Mouse (Mus musculus) ovary, postnatal 36 days (tissue): Measurements from ENCODE around the gene Lima1.
"Not testable (repeated sequence)": the region's sequence is repeated elsewhere in the genome, so short reads cannot be mapped to it uniquely, and the experiment has no call there.

Experiments used
- DNase-seq: peaks from one replicate; pipeline ENCODE4 v3.0.0; 2022; ENCODE audit warnings: low spot score, mixed read lengths

Gene Lima1

DNA sequence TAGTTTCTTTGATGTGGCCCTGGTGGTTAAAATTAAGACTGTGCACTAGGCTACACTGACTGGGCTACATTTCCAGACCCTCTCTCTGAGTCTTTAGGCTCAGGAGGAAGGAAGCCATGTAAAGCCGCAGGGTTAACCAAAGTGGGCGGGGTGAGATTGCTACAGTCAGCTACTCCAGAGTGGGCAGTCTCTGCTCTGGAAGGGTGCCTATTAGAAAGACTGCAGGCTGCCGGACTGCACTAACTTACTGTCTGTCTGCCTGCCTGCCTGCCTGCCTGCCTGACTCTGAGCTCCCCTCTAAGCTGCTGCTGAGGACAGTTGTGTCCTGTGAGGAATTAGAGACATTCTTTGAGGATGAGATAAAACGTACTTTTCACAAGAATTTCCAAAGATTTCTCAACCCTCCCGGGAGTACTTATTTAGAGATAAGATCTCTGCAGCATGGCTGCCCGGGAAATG is 72.0 kb downstream of the Lima1 start:
- DNase-seq, result no peak

DNA sequence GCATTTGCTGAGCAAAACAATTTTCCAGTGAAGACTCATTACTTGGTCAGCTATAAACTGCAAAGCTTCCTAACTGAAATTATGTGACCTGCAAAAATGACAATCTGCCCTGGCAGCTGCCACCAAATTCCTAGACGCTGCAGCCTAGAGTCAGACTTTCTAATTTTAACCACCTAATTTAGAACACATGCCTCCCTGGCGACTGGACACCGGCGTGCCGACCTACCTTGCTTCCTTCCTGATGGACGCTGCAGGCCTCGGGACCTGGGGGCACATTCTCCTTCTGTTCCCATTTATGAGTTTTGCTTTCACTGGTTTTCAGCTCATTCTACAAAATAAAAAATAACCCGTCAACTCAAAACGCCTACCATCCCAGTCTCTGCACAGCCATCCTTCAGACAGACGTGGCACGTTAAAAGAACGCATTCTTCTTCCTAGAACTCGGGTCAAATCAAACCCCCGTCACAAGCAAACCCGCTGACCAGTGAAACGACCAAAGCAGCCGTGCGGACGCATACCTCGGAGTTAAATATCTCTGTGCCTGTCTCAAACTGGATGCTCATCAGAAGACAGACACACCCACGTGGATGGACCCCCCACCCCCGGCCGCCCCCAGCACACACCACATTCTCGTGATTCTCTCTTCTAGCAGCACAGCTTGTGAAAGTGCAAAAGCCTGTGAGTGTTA is 73.2 kb downstream of the Lima1 start:
- no peak for DNase-seq

DNA sequence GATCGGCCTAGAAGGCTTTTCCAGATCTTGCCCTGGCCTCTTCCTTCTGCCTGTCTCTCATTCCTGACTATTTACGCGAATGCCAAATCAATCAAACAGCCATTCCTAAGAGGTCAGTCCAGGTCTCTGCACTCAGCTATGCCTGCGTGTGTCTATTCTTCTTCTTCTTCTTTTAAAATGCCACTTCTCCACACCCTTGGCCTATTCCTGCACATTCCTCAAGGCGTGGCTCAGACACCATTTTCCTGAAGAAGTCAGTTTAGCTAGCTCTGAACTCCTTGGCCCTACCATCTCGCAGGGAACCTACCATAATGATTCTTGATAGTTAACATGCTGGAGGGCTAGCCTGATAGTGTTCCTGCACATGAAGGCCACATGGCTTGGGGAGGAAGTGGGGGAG is 75.5 kb downstream of the Lima1 start:
- DNase-seq, result no peak

DNA sequence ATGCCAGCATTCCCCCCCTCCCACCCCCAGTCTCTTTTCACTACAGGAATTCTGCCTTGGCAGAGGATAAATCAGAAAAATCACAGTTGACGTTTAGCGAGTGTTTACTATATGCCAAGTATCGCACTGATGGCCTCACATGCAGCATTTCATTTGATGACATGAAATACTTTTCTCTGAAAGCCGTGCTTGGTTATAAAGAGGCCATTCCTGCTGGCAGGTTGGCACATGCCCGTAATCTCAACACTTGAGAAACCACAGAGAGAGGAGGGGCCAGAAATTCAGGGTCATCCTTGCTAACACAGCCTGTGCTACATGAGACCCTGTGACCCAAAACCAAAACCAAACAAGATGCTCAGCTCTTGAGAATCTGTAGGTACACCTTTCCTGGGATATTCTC is 77.4 kb downstream of the Lima1 start:
- DNase-seq, result no peak

DNA sequence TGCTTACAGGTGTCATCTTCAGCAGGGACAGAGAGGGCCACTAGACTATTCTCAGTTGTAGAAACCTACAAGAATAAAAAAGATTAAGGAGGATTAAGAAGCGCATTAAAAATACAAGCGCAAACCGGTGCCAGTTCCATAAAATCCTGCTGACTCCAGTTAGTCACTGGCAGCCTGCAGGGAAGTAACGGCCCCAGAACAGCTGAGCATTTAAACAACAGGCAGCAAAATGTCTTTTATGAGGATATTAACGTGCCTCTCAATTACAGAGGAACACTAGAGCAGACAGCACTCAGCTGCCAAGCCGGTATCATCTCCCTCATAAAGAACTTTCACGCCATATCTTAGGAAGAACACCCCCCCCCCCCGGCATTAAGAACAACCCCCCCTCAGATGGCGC is 78.5 kb downstream of the Lima1 start:
- DNase-seq, result no peak

DNA sequence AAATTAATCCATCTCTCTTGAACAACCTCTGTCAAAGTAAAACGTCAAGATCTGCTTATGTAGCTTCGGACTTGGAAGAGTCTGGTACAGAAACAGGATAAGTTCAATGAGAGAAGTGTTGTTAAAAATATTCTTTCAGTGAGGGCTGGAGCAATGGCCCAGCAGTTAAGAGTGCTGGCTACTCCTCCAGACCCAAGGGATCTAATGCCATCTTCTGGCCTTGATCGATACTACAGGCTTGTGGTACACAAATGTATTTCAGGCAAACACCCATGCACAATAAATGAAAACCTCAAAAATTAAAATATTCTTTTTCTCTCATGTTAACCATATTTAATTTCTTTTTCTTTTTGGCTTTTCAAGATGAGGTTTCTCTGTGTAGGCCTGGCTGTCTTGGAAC is 79.2 kb downstream of the Lima1 start:
- no peak for DNase-seq

DNA sequence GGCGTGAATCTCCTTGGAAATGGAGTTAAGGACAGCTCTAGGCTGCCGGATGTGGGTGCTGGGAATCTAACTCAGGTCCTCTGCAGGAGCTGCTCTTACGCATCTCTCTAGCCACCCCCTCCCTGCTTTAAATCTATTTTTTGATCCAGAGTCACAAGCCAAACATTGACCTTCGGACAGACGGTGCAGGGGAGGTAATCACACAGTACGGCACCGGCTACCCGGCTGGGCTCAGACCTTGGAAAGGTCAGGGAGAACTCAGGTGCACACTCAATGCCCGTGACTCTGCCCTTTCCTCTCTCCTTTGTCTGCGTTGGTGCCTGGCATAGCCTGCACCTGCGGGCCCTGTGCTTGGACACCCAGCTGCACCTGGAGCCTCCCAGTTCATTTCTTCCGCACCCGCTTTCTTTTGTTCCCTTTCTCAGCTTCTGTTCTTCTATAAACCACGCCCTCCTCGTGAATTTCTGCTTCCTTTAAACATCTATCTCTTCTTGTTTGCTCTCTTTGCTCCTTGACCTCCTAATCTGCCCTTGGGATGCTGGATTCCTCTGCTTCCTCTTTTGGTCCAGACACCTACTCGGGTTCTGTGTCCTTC is 82.9 kb downstream of the Lima1 start:
- DNase-seq, result no peak

DNA sequence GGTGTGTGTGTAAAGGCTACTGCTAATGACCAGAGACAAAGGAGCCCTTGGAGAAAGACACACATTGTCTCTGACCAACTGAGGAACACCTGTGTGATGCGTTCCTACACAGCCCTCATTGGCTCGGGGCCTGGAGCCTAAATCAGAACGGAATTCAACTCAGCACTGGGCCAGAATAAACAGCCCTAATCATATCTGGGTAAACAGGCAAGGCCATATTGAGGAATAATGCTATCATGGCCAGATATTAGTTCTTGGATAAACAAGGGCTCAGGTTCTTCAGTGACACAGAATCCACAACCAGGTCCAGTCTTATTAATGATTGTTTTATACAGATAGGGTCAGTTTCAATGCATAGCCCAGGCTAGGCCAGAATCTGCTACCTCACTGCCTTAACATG is 84.3 kb downstream of the Lima1 start:
- no peak for DNase-seq

DNA sequence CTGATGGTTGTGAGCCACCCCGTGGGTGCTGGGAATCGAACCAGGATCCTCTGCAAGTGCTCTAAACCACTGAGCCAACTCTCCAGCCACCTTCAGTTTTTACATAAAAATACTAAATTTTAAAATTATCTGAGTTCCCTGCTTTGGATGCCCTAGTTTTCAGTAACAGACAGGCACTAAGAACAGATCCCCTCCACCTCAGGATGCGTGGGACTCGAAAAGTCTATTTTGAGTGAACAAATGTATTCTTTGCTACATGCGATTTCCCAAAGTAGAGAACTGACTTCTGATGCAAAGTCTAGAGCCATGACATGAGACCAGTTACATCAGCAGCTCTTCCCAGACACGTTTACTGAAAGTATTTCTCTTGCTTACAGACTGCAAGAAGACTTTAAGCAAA is 84.8 kb downstream of the Lima1 start:
- DNase-seq, result no peak

DNA sequence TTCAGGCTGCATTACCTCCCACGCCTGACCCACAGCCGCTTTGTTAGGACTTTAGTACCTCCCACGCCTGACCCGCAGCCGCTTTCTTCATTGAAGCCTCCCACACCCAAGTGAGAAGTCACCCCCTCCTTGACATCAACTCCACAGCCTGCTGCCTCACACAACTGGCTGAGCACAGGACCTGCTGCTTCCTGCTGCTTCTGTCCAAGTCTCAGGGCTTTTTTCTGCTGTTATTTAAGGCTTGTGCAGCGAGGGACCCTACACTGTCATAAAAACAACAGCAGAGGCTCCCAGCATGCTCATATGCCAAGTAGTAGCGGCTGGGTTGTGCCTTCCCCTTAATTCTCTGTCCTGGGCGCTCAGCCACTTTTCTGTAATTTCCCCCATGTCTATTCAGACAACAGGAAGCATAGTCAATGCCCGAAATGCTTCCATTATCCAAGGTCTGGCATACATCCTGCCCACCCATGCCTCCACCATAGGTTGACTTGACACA is 87.6 kb downstream of the Lima1 start:
- DNase-seq, result peak; percentile 43

DNA sequence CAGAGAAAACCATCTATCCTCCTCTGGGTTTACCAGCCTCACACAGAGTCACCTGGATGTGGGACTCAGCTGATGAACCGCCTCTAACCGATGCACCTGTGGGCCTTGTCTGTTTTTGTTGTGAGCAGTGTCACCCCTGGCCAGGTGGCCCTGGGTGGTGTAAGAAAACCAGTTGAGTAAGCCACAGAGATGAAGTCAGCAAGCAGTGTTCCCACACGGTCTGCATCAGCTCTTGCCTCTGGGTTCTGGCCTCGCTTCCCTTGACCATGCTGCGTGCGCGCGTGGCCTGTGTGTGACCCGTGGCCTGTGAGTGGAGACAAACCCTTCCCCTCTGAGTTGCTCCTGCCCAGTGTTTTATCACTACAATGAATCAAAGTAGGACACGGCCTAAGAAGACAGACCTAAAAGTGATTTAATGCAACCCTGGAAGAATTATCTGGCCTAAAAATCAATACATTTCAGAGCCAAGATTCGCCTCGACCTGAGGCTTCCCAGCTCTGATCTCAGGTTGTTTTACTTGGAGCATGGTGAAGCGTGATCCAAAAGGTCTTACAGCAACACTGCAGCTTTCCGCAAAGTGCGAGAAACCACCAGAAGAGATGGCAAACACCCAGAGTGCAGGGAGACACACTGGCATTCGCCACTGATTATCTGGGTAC is 96.5 kb downstream of the Lima1 start:
- no peak for DNase-seq

DNA sequence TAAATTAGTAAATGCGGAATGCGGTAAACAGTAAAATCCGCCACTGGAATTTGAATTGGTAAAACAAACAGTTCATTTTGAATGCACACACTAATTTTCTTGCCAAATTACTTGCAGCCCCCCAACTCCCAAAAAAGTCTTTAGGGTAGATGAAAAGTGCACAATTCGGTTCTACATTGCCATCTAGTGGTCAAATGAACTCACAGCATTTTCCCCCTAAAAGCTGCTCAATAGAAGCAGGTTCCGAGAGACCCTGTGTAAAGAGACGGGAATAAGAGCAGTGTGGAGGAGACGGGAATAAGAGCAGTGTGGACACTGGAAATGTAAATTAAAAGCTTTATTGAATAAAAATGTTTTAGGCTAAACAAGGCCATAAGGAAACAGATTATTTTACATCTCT is 97.1 kb downstream of the Lima1 start:
- DNase-seq, result no peak

DNA sequence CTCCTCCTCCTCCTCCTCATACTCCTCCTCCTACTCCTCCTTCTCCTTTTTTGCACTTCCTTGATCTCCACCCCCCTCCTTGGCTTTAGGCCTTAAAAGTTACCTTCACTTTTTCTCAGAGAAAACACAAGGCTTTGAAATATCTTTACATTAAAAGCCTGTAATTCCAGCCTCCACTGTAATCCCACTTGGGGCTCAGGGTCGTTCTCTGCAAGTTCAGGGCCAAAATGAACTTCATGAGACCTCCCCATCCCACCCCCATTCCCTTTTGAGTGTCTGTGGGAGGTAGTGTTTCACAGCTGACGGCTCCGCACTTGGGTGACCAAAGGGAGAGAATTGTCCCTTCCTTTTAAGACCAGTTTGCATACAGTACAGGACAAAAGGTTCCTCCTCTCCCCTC is 102.3 kb downstream of the Lima1 start:
- no peak for DNase-seq

DNA sequence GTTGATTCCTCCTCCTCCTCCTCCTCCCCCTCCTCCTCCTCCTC is 102.6 kb downstream of the Lima1 start, which contains the start of gene Cers5:
Gene Cers5 (minus strand): TSS at position 5 of the 44 bp plus-strand sequence.
- not testable (repeated sequence) for DNase-seq

DNA sequence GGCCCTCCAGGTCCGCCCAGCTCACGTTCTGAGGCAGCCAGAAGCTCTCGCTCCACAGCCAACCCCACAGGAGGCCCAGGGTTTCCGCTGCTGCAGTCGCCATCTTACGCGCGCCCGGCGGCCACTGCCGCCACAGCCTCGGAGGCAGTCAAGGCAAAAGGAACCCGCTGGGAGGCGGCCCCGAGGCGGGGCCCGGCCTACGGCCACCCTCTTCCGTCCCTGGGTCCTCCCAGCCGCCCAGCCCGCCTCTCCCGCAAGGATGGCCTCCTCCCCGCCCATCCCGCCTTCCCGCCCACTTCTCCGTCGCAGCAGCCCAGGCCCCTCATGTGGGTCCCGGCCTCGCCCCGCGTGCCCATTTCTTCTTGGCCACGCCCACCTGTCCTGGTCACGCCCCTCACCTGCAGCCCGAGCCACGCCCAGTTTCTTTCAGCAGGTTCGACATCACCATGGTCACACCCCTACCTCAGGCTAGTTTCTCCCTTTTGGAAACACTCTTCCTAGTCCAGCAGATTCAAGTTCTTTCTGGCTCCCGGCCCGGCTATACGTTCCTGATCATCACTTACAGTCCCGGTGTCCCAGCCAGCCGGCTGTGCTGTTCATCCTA is 102.9 kb downstream of the Lima1 start:
- peak; percentile 93 for DNase-seq

DNA sequence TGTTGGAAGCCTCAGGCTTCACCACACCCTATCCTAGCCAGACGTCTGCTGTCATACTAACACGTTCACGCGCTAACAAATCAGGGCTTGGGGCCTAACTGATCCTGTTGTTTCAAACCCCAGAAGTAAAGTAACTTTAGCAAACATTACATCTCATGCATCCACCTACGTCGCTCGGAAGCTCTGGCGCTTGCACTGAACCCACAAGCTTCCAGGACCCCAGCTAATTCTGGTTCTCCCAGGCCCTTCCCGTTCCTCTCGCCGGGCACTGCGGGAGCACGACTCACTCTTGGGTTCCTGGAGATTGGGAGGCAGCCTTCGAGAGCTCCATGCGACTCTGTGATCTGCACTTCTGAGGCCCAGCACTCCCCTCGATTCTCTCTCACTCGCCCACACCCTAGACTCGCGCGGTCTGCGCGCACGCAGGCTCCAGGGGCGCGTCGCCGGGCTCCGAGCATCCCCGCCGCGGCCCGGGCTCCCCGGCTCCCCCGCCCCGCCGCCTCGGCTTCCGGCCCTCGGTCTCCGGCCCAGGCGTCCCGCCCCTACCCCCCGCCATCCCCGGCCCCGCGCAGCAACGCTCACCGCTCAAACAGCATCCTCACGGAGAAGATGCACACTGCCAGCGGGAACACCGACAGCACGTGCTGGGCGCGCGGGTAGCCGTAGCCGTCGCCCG is 103.5 kb downstream of the Lima1 start:
- DNase-seq, result no peak

DNA sequence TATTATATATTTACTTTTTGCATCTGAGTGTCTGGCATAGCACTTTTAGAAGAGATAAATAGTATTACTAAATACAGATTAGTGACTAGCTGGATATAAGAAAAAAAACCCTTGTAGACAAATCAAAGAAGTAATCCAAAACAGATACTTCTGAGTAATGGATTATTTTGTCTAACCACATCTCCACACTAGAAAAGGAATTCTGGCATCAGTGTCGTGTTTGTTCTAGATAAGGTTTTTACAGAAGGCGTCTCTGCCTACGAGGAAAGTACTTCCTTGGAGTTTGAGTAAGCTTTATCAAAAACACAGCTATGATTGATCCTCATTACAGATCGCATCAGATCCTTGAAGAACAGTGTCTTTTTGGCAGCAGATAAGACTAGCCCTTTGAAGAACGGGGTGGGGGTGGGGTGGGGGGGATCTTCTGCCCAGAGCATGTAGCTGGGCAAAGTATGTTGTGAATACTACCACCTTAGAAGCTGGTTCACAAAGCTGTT is 104.2 kb downstream of the Lima1 start:
- no peak for DNase-seq

DNA sequence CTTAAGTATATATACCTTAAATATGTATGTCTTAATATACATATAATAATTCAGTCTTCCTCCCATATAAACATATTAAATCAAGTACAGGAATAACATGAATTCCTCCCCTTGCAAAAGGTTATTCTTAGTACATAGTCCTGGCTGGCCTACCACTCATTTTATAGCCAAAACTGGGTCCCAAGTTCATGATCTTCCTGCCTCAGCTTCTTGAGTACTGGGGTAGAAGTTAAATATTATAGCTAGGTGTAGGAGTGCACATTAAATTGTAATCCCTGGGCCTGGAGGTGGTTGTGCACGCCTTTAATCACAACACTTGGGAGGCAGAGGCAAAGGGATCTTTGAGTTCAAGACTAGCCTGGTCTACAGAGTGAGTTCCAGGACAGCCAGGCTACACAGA is 106.5 kb downstream of the Lima1 start:
- no peak for DNase-seq

DNA sequence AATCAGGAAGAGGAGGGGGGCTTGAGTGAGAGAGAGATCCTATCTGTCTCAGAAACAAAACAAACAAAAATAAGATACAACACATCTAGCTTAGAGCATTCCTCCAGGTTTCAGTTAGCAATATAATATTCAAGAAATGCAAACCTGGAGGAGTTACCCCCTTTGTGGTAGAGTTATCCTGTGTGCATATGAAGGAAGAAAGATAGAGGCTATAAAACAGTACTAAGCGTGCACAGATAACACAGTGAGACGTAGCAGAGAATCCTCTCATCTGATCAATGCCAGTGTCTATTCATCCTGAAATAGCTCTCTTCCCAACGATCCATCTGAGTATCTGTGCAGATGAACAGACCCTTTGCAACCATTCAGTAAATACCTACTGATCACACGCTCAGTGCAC is 107.8 kb downstream of the Lima1 start:
- DNase-seq, result no peak

DNA sequence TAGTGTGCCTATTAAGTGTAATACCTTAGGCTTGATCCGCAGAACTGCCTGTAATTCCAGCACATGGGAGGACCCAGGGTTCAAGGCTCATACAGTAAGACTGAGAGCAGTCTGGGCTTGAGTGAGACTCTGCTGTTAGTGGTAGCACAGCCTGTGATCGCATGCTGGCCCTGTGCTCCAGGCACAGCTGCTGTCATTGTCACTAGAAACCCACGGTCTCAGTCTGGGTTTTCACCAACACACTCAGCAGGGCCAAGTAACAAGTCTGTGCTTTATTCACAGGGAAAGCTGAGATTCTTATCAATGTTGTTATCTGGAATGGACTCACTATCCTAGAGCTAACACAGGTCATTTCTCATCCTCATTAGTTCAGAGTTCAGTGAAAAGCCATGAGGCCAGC is 121.1 kb downstream of the Lima1 start:
- no peak for DNase-seq

DNA sequence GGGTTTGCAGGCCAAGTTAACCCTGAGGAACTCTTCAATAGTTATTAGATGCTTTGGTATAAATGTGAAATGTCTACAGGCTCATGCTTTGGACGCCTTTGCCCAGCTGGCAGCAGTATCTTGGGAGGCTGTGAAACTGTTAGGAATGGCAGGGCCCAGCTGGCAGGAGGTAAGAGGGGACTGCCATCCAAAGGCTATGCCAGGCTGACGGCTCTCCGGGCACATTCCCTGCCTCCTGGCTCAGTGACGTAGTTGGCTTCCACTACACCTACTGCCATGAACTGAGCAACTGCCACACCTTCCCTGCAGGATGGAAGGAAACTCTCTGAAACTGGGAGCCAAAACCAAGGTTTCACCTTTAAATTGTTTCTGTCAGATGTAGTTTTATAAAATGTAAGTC is 135.0 kb downstream of the Lima1 start:
- DNase-seq, result no peak

DNA sequence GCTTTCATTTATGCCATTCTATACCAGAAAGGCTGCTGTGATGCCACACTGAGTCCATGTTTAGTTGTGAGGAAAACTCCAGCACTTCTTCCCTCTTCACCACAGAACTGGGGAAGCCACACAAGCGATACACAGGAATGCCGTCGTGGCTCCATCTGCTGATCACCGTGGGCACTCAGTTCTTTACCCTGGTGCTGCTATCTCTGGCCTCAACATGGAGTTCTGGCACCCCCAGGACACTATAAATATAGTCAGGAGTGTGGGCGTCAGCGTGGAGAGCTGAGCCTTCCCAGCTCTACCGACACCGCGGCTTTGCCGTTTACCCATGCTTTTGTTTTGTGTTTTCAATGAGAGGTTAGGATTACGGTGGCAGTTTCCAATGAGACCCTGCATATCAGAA is 138.6 kb downstream of the Lima1 start:
- no peak for DNase-seq

DNA sequence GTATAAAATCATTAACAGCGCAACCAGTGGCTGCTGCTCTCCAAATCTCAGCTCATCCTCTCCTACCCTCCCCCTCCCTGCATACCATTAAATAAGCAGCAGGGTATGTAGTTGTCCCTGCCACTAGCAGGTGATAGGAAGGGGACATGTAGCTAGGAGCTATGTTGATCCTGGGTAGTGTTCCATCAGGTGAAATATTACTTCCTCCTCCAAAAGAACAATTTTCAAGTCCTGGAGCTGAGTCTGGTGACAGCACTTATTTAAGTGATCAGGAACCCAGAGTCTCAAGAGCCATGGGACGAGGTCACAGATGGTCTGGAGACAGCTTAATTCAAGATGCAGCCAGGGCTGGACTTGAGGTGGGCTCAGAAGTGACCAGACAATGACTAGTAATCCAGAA is 139.6 kb downstream of the Lima1 start:
- peak; percentile 100 for DNase-seq
